Mouse (Mus musculus) bone marrow, adult 2 months (tissue): Measurements from ENCODE around the gene Rpl9-ps1. TPM values are rescaled to one million over a fixed set of nuclear protein-coding genes. Genes with fewer than 3 reads are reported as not detected.

Source experiments
- H3K27ac ChIP-seq: fragments of 200-500 bp; 2 replicates; pipeline ENCODE4 v1.5.1; 2012; ENCODE audit warnings: low read depth, mild to moderate bottlenecking, control low read depth, inconsistent platforms, low read length; ENCODE audit not compliant: control insufficient read depth, poor library complexity, insufficient read depth
- H3K4me1 ChIP-seq: fragments of 200-500 bp; 2 replicates; pipeline ENCODE4 v1.6.1; 2011; ENCODE audit warnings: low read length; ENCODE audit not compliant: control insufficient read depth, insufficient read depth
- H3K4me3 ChIP-seq: fragments of 200-500 bp; replicated peaks from 2 replicates; pipeline ENCODE3; 2011; ENCODE audit warnings: mild to moderate bottlenecking, low read depth, low read length, control low read depth; ENCODE audit not compliant: control insufficient read depth
- CTCF ChIP-seq: fragments of 200-500 bp; IDR thresholded peaks from 2 replicates; pipeline ENCODE4 v1.5.1; 2011; ENCODE audit warnings: low read length, control low read depth; ENCODE audit not compliant: control insufficient read depth, insufficient read depth
- POLR2A ChIP-seq: fragments of 200-500 bp; IDR thresholded peaks from 2 replicates; pipeline ENCODE4 v1.6.1; 2011; ENCODE audit warnings: low read depth, mild to moderate bottlenecking, control low read depth, low read length, borderline replicate concordance; ENCODE audit not compliant: control insufficient read depth
- WGBS: fragments of 180-500 bp; shearing (Covaris S2); methylation state at CpG from one replicate; pipeline ENCODE4 v1.1.7; 2018; 5-methylcytosine and 5-hydroxymethylcytosine counted together
- polyA plus RNA-seq: library from polyadenylated mRNA; stranded (reverse); fragments of >200 nt; gene quantifications from 2 replicates; pipeline ENCODE4 v1.2.4, GENCODE M21; 2011; ENCODE audit warnings: low replicate concordance; ENCODE audit not compliant: missing spikeins, insufficient read depth, insufficient read length

Rpl9-ps1 gene
- polyA plus RNA-seq, 1 experiment, result not detected

GRCm38 (mm10) chr11:83634898-83635297 lies 10.5 kb downstream of the Rpl9-ps1 start:
- peaks cover 2% of the 10 kb centered on the region; the same call in 1 of the 2 replicates for H3K4me1 ChIP-seq

DNA sequence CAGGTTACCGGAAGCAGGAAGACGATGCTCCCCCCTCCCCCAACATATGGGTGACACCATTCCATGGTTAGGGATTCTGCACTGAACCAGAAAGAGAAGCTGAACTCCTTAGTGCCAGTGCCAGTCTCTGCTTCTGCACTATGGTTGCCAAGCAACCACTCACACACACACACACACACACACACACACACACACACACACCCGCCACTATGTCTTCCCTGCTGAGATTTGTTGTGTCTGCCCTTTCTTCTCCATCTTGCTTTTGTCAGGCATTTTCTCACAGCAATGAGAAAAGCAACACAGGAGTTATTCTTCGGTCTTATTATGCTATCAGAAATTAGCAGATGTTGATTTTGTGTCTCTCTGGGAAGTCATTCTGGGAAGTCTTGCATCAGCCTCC lies 11.0 kb downstream of the Rpl9-ps1 start:
- peaks cover 1% of the 10 kb centered on the region; the same call in 1 of the 2 replicates for H3K4me1 ChIP-seq
- TF ChIP-seq CTCF, result no peak
- no peak for TF ChIP-seq POLR2A
- H3K4me3 ChIP-seq, result no peak overlapping the region
- H3K27ac ChIP-seq, result no peak overlapping the region
- 69% methylated on average over 4 of the region's 4 CpGs for WGBS

More at GRCm38 (mm10) chr11:83634898-83635297, 10.5 kb downstream of the Rpl9-ps1 start:
- Histone ChIP-seq H3K4me3 (no peak overlapping the region), H3K27ac (no peak overlapping the region)
- WGBS, result 84% methylated on average over 2 of the region's 2 CpGs
- no peak for TF ChIP-seq CTCF
- TF ChIP-seq POLR2A, result no peak

DNA sequence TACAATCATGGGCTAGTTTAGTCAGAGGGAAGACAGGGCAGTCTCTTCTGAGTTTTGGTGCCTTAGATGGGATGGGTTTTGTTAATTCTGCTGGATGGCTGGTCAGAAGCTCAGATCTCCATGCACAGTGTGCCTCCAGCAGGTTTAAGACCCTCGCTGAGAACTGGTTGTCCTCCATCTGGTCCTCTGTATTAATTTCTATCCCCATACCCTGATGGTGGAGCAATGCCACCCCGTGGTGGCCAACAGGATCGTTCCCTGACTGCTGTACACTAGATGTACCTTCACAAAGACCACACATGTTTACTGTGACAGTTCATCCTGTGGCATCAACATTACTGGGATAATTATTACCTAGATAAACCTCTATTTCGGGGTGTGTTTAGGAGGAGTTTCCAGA lies 12.7 kb downstream of the Rpl9-ps1 start:
- Histone ChIP-seq H3K27ac (no peak overlapping the region), H3K4me1 (no peaks in the 10 kb centered on the region; the same call in 1 of the 2 replicates), H3K4me3 (no peak overlapping the region)
- 36% methylated on average over 4 of the region's 4 CpGs for WGBS
- TF ChIP-seq CTCF (peak; percentile 75), POLR2A (no peak)

GRCm38 (mm10) chr11:83631065-83631464 lies 14.4 kb downstream of the Rpl9-ps1 start:
- Histone ChIP-seq H3K27ac (no peak overlapping the region), H3K4me1 (no peaks in the 10 kb centered on the region; the same call in 1 of the 2 replicates), H3K4me3 (no peak overlapping the region)
- TF ChIP-seq CTCF (no peak), POLR2A (no peak)
- WGBS, result 57% methylated on average over 2 of the region's 2 CpGs

DNA sequence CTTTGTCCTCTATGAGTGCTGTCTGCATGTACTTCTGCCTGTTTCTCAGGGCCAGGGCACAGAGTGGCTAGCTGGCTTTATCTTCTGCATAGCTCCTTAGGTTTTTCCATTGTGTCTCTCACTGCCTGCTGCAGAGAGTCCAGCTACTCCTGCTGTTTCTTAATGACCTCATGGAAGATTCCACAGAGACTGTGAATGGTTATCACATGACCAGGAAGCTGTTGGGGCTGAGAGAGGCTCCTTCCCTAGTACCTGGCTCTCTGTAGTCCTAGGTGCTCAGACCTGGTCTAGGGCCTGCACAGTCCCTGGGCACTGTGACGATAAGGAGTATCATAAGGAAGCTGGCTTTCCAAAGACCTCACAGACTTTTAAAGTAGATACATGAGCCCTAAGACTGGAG lies 14.8 kb downstream of the Rpl9-ps1 start:
- 88% methylated on average over 1 of the region's 1 CpGs for WGBS
- H3K27ac ChIP-seq, result no peak overlapping the region
- TF ChIP-seq POLR2A, result no peak
- no peak for TF ChIP-seq CTCF

DNA sequence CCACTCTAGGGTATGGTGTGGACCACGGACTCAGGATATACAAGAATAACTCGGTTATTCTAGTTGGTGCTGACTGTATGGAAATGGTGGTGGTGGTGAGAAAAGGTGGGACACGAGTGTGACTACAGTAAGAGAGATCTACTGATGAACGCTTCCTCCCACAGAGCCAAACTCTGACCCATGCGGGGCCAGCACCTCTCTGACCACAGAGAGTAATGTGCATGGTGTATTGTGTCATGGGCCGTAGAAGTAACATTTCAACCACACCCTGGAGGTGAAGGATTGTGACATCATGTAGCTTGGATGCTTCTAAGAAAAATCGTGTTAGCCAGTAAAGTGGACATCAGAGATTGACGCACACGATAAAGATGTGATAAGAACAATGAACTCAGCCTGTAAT lies 16.6 kb downstream of the Rpl9-ps1 start:
- 43% methylated on average over 9 of the region's 9 CpGs for WGBS
- TF ChIP-seq CTCF (no peak), POLR2A (no peak)
- peak overlapping the region; percentile 59 for H3K27ac ChIP-seq
- no peaks in the 10 kb centered on the region; the same call in 1 of the 2 replicates for H3K4me1 ChIP-seq
- no peak overlapping the region for H3K4me3 ChIP-seq

More for the DNA sequence above, 14.8 kb downstream of the Rpl9-ps1 start:
- Histone ChIP-seq H3K4me1 (no peaks in the 10 kb centered on the region; the same call in 1 of the 2 replicates), H3K4me3 (no peak overlapping the region)

DNA sequence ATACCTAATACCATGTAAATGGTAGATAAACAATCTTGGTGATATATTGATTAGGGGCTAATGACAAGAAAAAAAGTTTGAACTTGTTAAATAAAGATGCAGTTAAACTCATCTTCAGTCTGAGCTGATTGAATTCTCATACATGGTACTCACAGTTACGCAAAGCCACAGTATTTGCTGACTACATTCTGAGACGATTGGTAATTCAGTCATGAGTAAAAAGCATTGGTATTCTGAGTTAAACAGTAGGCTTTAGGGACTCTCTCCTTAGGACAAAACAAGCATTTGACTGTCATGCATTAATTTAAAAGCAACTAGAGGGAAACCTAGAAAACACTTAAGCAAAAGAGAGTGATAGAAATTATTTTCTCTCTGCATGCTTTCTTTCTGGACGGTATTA lies 21.8 kb downstream of the Rpl9-ps1 start:
- Histone ChIP-seq H3K27ac (no peak overlapping the region), H3K4me1 (no peaks in the 10 kb centered on the region; the same call in 1 of the 2 replicates), H3K4me3 (no peak overlapping the region)
- TF ChIP-seq POLR2A (no peak), CTCF (no peak)
- 78% methylated on average over 3 of the region's 3 CpGs for WGBS

GRCm38 (mm10) chr11:83619037-83619436 lies 26.4 kb downstream of the Rpl9-ps1 start:
- Histone ChIP-seq H3K27ac (no peak overlapping the region), H3K4me3 (no peak overlapping the region), H3K4me1 (peaks cover 2% of the 10 kb centered on the region)
- WGBS, result 21% methylated on average over 1 of the region's 1 CpGs
- TF ChIP-seq POLR2A (no peak), CTCF (no peak)

- no peak overlapping the region for H3K27ac ChIP-seq
- WGBS, result 24% methylated on average over 5 of the region's 5 CpGs
- peaks cover 2% of the 10 kb centered on the region for H3K4me1 ChIP-seq
- H3K4me3 ChIP-seq, result no peak overlapping the region
- TF ChIP-seq CTCF (no peak), POLR2A (no peak)
These were observed 27.2 kb downstream of the Rpl9-ps1 start for GRCm38 (mm10) chr11:83618238-83618637.
